Mouse (Mus musculus): ENCODE data around the gene Map2.

Map2 gene

GRCm38 (mm10) chr1:66320378-66321135 lies 145.5 kb downstream of the Map2 start:
- no peak for DNase-seq

DNA sequence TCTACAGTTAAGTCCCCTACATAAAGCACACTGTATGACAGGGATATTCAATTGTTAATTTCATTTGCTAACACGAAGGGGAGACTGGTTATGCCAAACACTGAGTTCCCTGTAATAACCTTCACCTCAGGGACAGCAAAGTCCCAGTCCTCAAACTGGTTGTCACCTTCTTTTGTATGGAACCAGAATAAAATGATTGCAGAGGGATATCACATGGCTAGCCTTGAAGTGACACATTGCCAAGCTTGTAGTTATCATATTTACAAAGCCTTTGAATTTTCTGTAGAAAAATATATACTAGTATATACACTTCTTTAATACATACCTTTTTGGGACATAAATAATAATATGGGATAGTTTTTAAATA lies 146.0 kb downstream of the Map2 start:
- no peak for DNase-seq

- DNase-seq: no peak
Measured at GRCm38 (mm10) chr1:66321631-66322142, 146.6 kb downstream of the Map2 start.

- no peak for DNase-seq
Measured at GRCm38 (mm10) chr1:66323461-66323860, 148.4 kb downstream of the Map2 start.

GRCm38 (mm10) chr1:66324951-66325350 lies 149.9 kb downstream of the Map2 start:
- DNase-seq: no peak

- DNase-seq: no peak
Measured at GRCm38 (mm10) chr1:66328996-66329395, 153.9 kb downstream of the Map2 start.

DNA sequence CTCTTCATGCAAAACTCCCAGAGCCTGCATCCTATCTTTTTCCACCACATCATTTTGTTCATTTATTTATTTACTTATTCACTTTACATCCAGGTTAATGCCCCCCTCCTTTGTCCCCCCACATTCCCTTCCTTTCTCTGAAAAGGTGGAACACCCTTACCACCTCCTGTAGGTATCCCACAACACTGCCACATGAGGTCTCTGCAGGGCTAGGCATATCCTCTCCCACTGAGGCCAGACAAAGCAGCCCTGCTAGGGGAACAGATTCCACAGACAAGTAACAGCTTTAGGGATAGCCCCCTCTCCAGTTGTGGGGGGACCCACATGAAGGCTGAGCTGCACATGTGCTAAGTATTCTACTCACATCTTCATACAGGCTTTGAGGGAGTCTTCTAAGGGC lies 154.5 kb downstream of the Map2 start:
- DNase-seq: no peak

- no peak for DNase-seq
Measured at GRCm38 (mm10) chr1:66335724-66336284, 160.7 kb downstream of the Map2 start.

GRCm38 (mm10) chr1:66339213-66339612 lies 164.1 kb downstream of the Map2 start:
- no peak for DNase-seq

GRCm38 (mm10) chr1:66348404-66349165 lies 173.5 kb downstream of the Map2 start:
- DNase-seq: no peak

DNA sequence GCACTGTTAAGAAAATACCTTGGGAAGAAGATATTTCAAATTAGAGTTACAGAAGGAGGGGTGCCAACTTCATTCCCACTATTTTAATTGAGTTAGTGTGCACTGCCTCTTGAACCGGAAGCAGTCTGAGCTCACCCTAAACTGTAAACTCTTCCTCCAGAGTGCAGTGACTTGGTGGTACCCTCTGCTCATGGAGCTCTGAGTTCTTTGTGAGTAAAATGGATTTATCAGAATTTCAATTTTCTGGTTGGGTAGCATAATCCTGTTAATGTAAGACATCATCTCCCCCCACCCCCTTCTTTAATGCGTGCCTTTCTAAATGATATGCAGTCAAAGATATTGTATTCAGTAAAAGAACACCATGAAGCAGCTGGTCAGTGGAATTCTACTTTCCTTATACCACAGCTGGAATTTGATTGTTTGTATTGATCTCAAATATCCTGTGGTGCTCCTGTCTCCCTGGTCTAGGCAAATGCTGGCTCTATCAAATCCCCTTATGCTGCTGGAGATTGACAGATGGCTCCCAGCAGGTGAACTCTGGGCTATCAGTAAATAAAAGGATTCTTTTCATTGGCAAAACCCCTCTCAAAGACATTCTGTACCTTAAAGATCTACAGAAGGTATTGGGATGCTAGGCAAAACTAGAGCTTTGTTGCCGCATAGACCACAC lies 174.2 kb downstream of the Map2 start:
- no peak for DNase-seq

DNA sequence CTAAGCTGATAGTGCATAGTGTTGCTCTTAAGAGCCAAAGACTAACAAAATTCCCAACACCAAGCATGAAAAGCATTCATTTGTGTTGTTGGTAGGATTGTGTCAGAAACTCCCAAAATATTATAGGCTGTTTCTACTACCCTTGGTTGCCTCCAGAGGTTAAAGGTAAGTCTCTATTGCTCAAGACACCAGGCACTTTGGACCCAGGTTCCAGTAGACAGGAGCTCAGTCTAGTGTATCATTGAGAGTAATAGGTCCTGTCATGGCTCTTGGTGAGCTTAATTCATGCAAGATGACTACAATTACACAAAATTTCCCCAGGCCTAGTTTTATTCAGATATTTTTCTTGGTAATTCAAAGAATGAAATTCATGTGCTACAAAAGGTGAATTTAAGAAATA lies 176.3 kb downstream of the Map2 start:
- no peak for DNase-seq

DNA sequence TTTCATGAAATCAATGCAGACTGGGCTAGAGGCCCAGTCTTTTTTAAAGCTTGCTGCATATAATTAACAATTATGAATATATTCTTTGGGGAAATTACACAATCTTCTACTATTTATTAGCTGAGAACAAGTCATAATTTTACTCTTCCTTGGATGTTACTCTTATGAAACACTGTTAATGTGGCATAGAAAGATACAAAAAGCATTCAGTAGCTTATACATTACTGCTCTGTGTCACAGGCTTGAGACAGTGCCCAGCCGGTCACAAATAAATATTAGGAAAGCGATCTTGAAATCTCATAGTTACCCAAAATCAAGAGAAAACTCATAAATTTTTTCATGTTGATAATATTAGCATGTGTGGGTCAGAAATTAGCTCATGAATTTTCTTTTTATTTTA lies 186.7 kb downstream of the Map2 start:
- DNase-seq: no peak

GRCm38 (mm10) chr1:66363285-66363684 lies 188.2 kb downstream of the Map2 start:
- no peak for DNase-seq

- DNase-seq: no peak
Measured at GRCm38 (mm10) chr1:66364386-66364785, 189.3 kb downstream of the Map2 start.

DNA sequence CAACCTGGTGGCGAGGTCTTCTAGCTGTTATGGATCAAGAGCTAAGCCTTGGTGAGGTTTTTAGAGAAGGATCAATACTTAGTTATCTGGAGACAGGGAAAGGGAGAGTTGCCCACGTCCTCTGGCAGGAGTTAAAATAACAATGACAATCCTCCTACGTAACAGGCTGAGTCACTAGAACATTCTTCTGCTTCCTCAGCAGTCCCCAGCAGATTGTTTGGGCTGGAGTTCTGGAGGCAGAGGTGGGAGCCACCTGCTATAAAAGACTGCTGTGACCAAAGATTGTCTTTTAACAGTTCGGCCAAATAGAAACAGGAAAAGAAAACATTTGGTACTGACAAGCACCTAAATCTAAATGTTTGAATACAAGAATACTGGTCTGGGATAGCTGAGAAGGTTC lies 190.5 kb downstream of the Map2 start:
- DNase-seq: no peak

DNA sequence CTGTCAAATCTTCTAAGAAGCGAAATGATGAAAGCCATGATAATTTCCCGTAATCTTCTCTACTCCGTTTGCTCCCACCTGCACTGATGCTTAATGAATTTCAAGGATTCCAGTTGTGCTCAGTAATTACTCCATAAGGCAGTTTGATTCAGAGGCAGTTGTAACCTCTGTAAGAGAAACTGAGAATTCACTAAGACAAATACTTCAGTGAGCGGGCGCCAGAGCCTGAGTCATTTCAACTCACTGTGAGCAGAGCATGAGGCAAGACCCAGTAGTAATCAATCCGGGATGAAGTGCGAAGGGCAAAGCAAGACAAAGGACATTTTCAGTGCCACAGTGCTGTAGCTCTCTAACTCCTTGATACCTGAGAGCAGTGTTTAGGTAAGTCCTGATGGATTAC lies 194.4 kb downstream of the Map2 start:
- no peak for DNase-seq

- DNase-seq: no peak
Measured at GRCm38 (mm10) chr1:66371371-66371770, 196.3 kb downstream of the Map2 start.

DNA sequence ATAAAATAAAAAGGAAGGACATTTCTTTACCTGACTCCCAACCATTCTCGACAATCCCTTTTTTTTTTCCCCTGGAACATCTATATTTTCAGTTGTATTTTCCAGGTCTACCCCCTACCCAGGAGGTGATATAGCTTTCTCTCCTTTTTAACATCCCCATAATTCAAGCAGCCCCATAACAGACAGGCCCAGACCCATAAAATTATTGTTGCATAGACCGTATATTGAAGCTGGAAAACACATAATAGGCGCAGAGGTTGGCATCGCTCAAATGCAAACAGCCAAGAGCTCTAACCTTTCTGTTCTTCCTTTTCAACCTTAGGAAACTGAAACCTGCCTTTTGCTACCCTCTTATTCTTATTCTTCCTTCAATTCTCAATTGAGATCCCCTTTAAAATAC lies 211.2 kb downstream of the Map2 start:
- no peak for DNase-seq

- DNase-seq: no peak
Measured at GRCm38 (mm10) chr1:66386751-66387452, 211.8 kb downstream of the Map2 start.

DNA sequence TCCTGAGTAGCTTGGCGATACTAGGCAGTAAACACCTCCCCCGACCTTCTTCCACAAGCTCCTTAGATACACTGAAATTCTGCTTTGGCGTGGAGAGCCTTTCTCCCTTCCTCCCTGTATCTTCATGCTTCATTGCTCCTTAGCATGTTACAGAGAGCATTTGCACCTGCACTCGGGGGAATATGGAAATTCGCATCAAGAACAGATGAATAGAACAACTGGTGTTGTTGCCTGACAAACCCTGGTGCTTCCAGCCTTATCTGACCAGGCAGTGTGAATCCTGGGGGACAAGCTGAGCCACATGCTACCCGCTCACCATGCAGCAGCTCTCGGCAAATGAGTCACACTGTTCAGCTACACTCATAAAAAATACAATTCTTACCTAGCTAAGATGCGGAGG lies 213.5 kb downstream of the Map2 start:
- no peak for DNase-seq

- no peak for DNase-seq
Measured at GRCm38 (mm10) chr1:66394944-66395637, 220.0 kb downstream of the Map2 start.
